In genomic region chr10:112138050-112138870, GRCm38 (mm10) we compare ENCODE assay signal across 9 mouse cellular contexts. TPM values are rescaled to one million over a fixed set of nuclear protein-coding genes. Genes with fewer than 3 reads are reported as not detected.
DNase-seq lines count a peak whose midpoint lies in the region; ATAC-seq and TF ChIP-seq lines count a peak whose summit lies in the region.
"Had no signal": no experiment of that assay in that cellular context is flagged by ENCODE, and none has a peak within 500 bp of the region (broad histone marks: within the 10 kb centered on the region; RNA-seq: fewer than 3 reads in every experiment).

No protein-coding gene starts in this region.

- no peaks in the 10 kb centered on the region for H3K4me1 ChIP-seq in ES-E14 (ENCODE audit: control insufficient read depth in 2 of 2, insufficient read depth in 2 of 2, low read length in 2 of 2, poor library complexity in 1 of 2)
- no peaks in the 10 kb centered on the region for H3K4me1 ChIP-seq in hindbrain, embryonic 12.5 days

- no peak overlapping the region for H3K9ac ChIP-seq in ES-E14 (ENCODE audit: insufficient read depth, low read depth, low read length, poor library complexity, severe bottlenecking)
- H3K9ac ChIP-seq in hindbrain, embryonic 12.5 days: no peak overlapping the region

- no peaks in the 10 kb centered on the region for H3K36me3 ChIP-seq in ES-E14 (ENCODE audit: control insufficient read depth, insufficient read depth, low read length, poor library complexity, severe bottlenecking)
- no peaks in the 10 kb centered on the region for H3K36me3 ChIP-seq in hindbrain, embryonic 12.5 days

- peak; percentile 92 for ATAC-seq in hindbrain, embryonic 12.5 days (ENCODE audit: low FRiP score)
- ATAC-seq in inflammation-experienced regulatory T-cells, adult 6 months: no peak

- in situ Hi-C loops in ES-E14 (cut with MboI; ENCODE audit: low sequenced_read_pairs in 2 of 2, unreplicated experiment in 2 of 2): no loop called here

- no peak overlapping the region for H3K27ac ChIP-seq in ES-E14 (ENCODE audit: insufficient read depth, low read depth, low read length, poor library complexity, severe bottlenecking)
- H3K27ac ChIP-seq in hindbrain, embryonic 12.5 days: no peak overlapping the region

- WGBS in hindbrain, embryonic 12.5 days: 19% methylated on average over 9 of the region's 9 CpGs

- H3K27me3 ChIP-seq in hindbrain, embryonic 12.5 days: no peaks in the 10 kb centered on the region

- 0 out of 4 replicates have a peak overlapping the region, but pooled peaks of 1 of the 2 experiments have one; percentile 34 for H3K4me3 ChIP-seq in ES-E14 (ENCODE audit: insufficient read depth in 1 of 2, low read depth in 1 of 2, low read length in 2 of 2, poor library complexity in 1 of 2, severe bottlenecking in 1 of 2)
- H3K4me3 ChIP-seq in hindbrain, embryonic 12.5 days: peak overlapping the region; percentile 30

- no peaks in the 10 kb centered on the region for H3K9me3 ChIP-seq in ES-E14 (ENCODE audit: control insufficient read depth, insufficient read depth, low read depth, low read length)
- no peaks in the 10 kb centered on the region for H3K9me3 ChIP-seq in hindbrain, embryonic 12.5 days (replicated peaks)

- H3K4me2 ChIP-seq in hindbrain, embryonic 12.5 days (replicated peaks): peak overlapping the region; percentile 49

- peak; percentile 68 for DNase-seq in 416B (ENCODE audit: low read depth)
- DNase-seq in ES-E14 (ENCODE audit: low read depth, low spot score): peak; percentile 41
- peak; percentile 77 for DNase-seq in embryo, embryonic 9.5 days (ENCODE audit: extremely low spot score)
- peak; percentile 24 to 36 for DNase-seq in layer of hippocampus, postnatal 36 days
- DNase-seq in lung, postnatal 25 days (ENCODE audit: low spot score): peak; percentile 6
- DNase-seq in right cerebral cortex, adult 2 months (ENCODE audit: low spot score in 2 of 2): peak; percentile 35 to 59

TF ChIP-seq in ES-E14, 5 proteins besides CTCF, POLR2A, EP300 and RAD21:
- no peak for TF ChIP-seq CHD2 (IDR thresholded peaks at IDR 0.05; ENCODE audit: low read depth, low read length)
- no peak for TF ChIP-seq ZNF384 (IDR thresholded peaks at IDR 0.05; ENCODE audit: low read depth, low read length)
- TF ChIP-seq HCFC1 (IDR thresholded peaks at IDR 0.05; ENCODE audit: borderline replicate concordance, insufficient read depth, low read length): no peak
- no peak for TF ChIP-seq ZC3H11A (IDR thresholded peaks at IDR 0.05; ENCODE audit: borderline replicate concordance, low read depth, low read length)
- no peak for TF ChIP-seq MAFK (IDR thresholded peaks at IDR 0.05; ENCODE audit: insufficient read depth, low read depth, low read length)

RNA-seq across cellular contexts. Expression of gene Glipr1l3, which starts 21.9 kb away (rescaled TPM):
- total RNA-seq in ES-E14 (2012; rRNA removed): not detected in 2 replicates
- not detected in 2 replicates for polyA plus RNA-seq in hindbrain, embryonic 12.5 days (2016; fragmentation: Nextera tagmentation; extraction: Ambion mirVana)
- total RNA-seq in layer of hippocampus, postnatal 36 days (2021): not detected
- polyA plus RNA-seq in inflammation-experienced regulatory T-cells, adult 6 months (2017; shearing (Covaris generic)): not detected
- polyA plus RNA-seq: large intestine, adult 2 months had no signal

RNA-seq across cellular contexts. Expression of gene Caps2, which starts 25.2 kb away (rescaled TPM):
- total RNA-seq in ES-E14 (2012; rRNA removed): 1.0 and 2.4 TPM in 2 replicates
- polyA plus RNA-seq in hindbrain, embryonic 12.5 days (2016; fragmentation: Nextera tagmentation; extraction: Ambion mirVana): 0.37 and 0.57 TPM in 2 replicates
- under 1 TPM in 1 of 2 experiments, not detected in 1; 0.43 TPM for total RNA-seq in layer of hippocampus, postnatal 36 days (2021)
- polyA plus RNA-seq in inflammation-experienced regulatory T-cells, adult 6 months (2017; shearing (Covaris generic)): not detected

RNA-seq across cellular contexts. Expression of gene Glipr1l2, which starts 55.1 kb away (rescaled TPM):
- not detected in 2 replicates for total RNA-seq in ES-E14 (2012; rRNA removed)
- polyA plus RNA-seq in hindbrain, embryonic 12.5 days (2016; fragmentation: Nextera tagmentation; extraction: Ambion mirVana): not detected in 2 replicates
- not detected for total RNA-seq in layer of hippocampus, postnatal 36 days (2021)
- not detected for polyA plus RNA-seq in inflammation-experienced regulatory T-cells, adult 6 months (2017; shearing (Covaris generic))
- polyA plus RNA-seq: large intestine, adult 2 months had no signal

Comparison
In these comparisons a context has a peak if more than half of its experiments do, and no peak if none do; other contexts are left out.
1. DNase-seq: peak in every context shown above with its lines; median percentile 77 in embryo, embryonic 9.5 days; 68 in 416B; 47 in right cerebral cortex, adult 2 months; 41 in ES-E14; 30 in layer of hippocampus, postnatal 36 days; 6 in lung, postnatal 25 days.